Mouse (Mus musculus) ovary, adult 18-20 months (tissue): ENCODE measurements around the gene Enho.
A peak's percentile ranks its signal among the peaks of the same experiment; 100 is the strongest.
"Not testable (repeated sequence)": the region's sequence is repeated elsewhere in the genome, so short reads cannot be mapped to it uniquely, and the experiment has no call there.

ENCODE experiments used
- DNase-seq: peaks from one replicate; pipeline ENCODE4 v3.0.0; 2022; ENCODE audit warnings: low spot score, mixed read lengths

The Enho gene

GRCm38 (mm10) chr4:41639913-41640507 lies at the start of gene Enho:
Enho (minus strand) TSS chr4:41640324.
- DNase-seq: peak; percentile 88

- not testable (repeated sequence) for DNase-seq
Observed at GRCm38 (mm10) chr4:41688562-41688961, 48.4 kb upstream of the Enho start.

GRCm38 (mm10) chr4:41685882-41686492 lies 45.9 kb upstream of the Enho start:
- not testable (repeated sequence) for DNase-seq

- not testable (repeated sequence) for DNase-seq
Observed at GRCm38 (mm10) chr4:41684931-41685453, 44.9 kb upstream of the Enho start.

- not testable (repeated sequence) for DNase-seq
Observed at GRCm38 (mm10) chr4:41684131-41684930, 44.2 kb upstream of the Enho start.

GRCm38 (mm10) chr4:41683303-41683702 lies 43.2 kb upstream of the Enho start:
- DNase-seq: not testable (repeated sequence)

GRCm38 (mm10) chr4:41682789-41683188 lies 42.7 kb upstream of the Enho start:
- DNase-seq: no peak

GRCm38 (mm10) chr4:41681947-41682346 lies 41.8 kb upstream of the Enho start:
- no peak for DNase-seq

- no peak for DNase-seq
Observed at GRCm38 (mm10) chr4:41681176-41681575, 41.1 kb upstream of the Enho start.

- DNase-seq: no peak
Observed at GRCm38 (mm10) chr4:41679291-41679690, 39.2 kb upstream of the Enho start.

- no peak for DNase-seq
Observed at GRCm38 (mm10) chr4:41678863-41679262, 38.7 kb upstream of the Enho start.

GRCm38 (mm10) chr4:41677006-41677629 lies 37.0 kb upstream of the Enho start:
- no peak for DNase-seq

GRCm38 (mm10) chr4:41676248-41677005 lies 36.3 kb upstream of the Enho start:
- no peak for DNase-seq

- DNase-seq: no peak
Observed at GRCm38 (mm10) chr4:41673186-41673585, 33.1 kb upstream of the Enho start.

- no peak for DNase-seq
Observed at GRCm38 (mm10) chr4:41672522-41672963, 32.4 kb upstream of the Enho start.

- DNase-seq: no peak
Observed at GRCm38 (mm10) chr4:41671963-41672480, 31.9 kb upstream of the Enho start.

- DNase-seq: no peak
Observed at GRCm38 (mm10) chr4:41671500-41671899, 31.4 kb upstream of the Enho start.

- DNase-seq: no peak
Observed at GRCm38 (mm10) chr4:41670836-41671235, 30.7 kb upstream of the Enho start.

GRCm38 (mm10) chr4:41666646-41667045 lies 26.5 kb upstream of the Enho start:
- DNase-seq: peak; percentile 41

GRCm38 (mm10) chr4:41665009-41665675 lies 25.0 kb upstream of the Enho start:
- peak; percentile 30 for DNase-seq

- no peak for DNase-seq
Observed at GRCm38 (mm10) chr4:41664533-41664932, 24.4 kb upstream of the Enho start.
